Mouse (Mus musculus): ENCODE measurements around the gene Atp2b1. TPM values are rescaled to one million over a fixed set of nuclear protein-coding genes. Genes with fewer than 3 reads are reported as not detected.

Atp2b1 gene
- polyA plus RNA-seq (2012; fragmentation: generic; extraction: Trizol), result 18.2 TPM
- long read RNA-seq, experiment 1, full-length matches to known transcripts, result 1 of 38 reads
- long read RNA-seq, experiment 1, partial matches to known transcripts, result 14 of 38 reads
- long read RNA-seq, experiment 1, other reads (novel, unspliced or antisense), result 23 of 38 reads
- long read RNA-seq, experiment 2, full-length matches to known transcripts, result 22 of 190 reads
- long read RNA-seq, experiment 2, partial matches to known transcripts, result 67 of 190 reads
- long read RNA-seq, experiment 2, other reads (novel, unspliced or antisense), result 101 of 190 reads

GRCm38 (mm10) chr10:98913961-98914809 lies at the start of gene Atp2b1:
Gene Atp2b1 (plus strand): TSS chr10:98914406.
- TF ChIP-seq CTCF (IDR thresholded peaks at IDR 0.05; ENCODE audit: control insufficient read depth, insufficient read depth, insufficient read length) (no peak), MYOD1 (IDR thresholded peaks at IDR 0.05; ENCODE audit: control insufficient read depth, insufficient read length, low read depth) (no peak), FOSL1 (IDR thresholded peaks at IDR 0.05; ENCODE audit: insufficient read depth, low read length, poor library complexity, severe bottlenecking) (no peak), USF1 (IDR thresholded peaks at IDR 0.05; ENCODE audit: low read depth) (peak; percentile 59), MYOG (IDR thresholded peaks at IDR 0.05; ENCODE audit: control insufficient read depth, extremely low read depth, insufficient read length) (no peak), CEBPB (IDR thresholded peaks at IDR 0.05; ENCODE audit: low read depth) (no peak), MAX (IDR thresholded peaks at IDR 0.05) (peak; percentile 61)
- Histone ChIP-seq H3K79me2 (ENCODE audit: control insufficient read depth, insufficient read depth) (peaks cover 42% of the 10 kb centered on the region), H3K79me3 (ENCODE audit: low read depth) (peaks cover 41% of the 10 kb centered on the region), H3ac (ENCODE audit: control insufficient read depth, insufficient read length, low read depth) (peak within 1 kb of the TSS; percentile 97), H3K36me3 (ENCODE audit: control insufficient read depth, insufficient read depth) (no peaks in the 10 kb centered on the region), H3K27me3 (ENCODE audit: control insufficient read depth, insufficient read depth, insufficient read length) (no peaks in the 10 kb centered on the region), H3K4me3 (ENCODE audit: insufficient read depth, poor library complexity, severe bottlenecking) (peak within 1 kb of the TSS; percentile 84)

- Histone ChIP-seq H3K4me3 (ENCODE audit: insufficient read depth, poor library complexity, severe bottlenecking) (no peak overlapping the region), H3K79me3 (ENCODE audit: low read depth) (no peaks in the 10 kb centered on the region), H3K27me3 (ENCODE audit: control insufficient read depth, insufficient read depth, insufficient read length) (no peaks in the 10 kb centered on the region), H3K36me3 (ENCODE audit: control insufficient read depth, insufficient read depth) (no peaks in the 10 kb centered on the region), H3ac (ENCODE audit: control insufficient read depth, insufficient read length, low read depth) (no peak overlapping the region), H3K79me2 (ENCODE audit: control insufficient read depth, insufficient read depth) (no peaks in the 10 kb centered on the region)
- TF ChIP-seq CEBPB (IDR thresholded peaks at IDR 0.05; ENCODE audit: low read depth) (no peak), USF1 (IDR thresholded peaks at IDR 0.05; ENCODE audit: low read depth) (no peak), MYOD1 (IDR thresholded peaks at IDR 0.05; ENCODE audit: control insufficient read depth, insufficient read length, low read depth) (no peak), MAX (IDR thresholded peaks at IDR 0.05) (no peak), MYOG (IDR thresholded peaks at IDR 0.05; ENCODE audit: control insufficient read depth, extremely low read depth, insufficient read length) (no peak), CTCF (IDR thresholded peaks at IDR 0.05; ENCODE audit: control insufficient read depth, insufficient read depth, insufficient read length) (no peak), FOSL1 (IDR thresholded peaks at IDR 0.05; ENCODE audit: insufficient read depth, low read length, poor library complexity, severe bottlenecking) (no peak)
Observed at GRCm38 (mm10) chr10:98864851-98865250, 49.4 kb upstream of the Atp2b1 start.

- TF ChIP-seq MYOD1 (IDR thresholded peaks at IDR 0.05; ENCODE audit: control insufficient read depth, insufficient read length, low read depth) (no peak), CEBPB (IDR thresholded peaks at IDR 0.05; ENCODE audit: low read depth) (no peak), USF1 (IDR thresholded peaks at IDR 0.05; ENCODE audit: low read depth) (no peak), MYOG (IDR thresholded peaks at IDR 0.05; ENCODE audit: control insufficient read depth, extremely low read depth, insufficient read length) (no peak), FOSL1 (IDR thresholded peaks at IDR 0.05; ENCODE audit: insufficient read depth, low read length, poor library complexity, severe bottlenecking) (no peak), MAX (IDR thresholded peaks at IDR 0.05) (no peak), CTCF (IDR thresholded peaks at IDR 0.05; ENCODE audit: control insufficient read depth, insufficient read depth, insufficient read length) (no peak)
- no peak overlapping the region for H3ac ChIP-seq (ENCODE audit: control insufficient read depth, insufficient read length, low read depth)
- no peaks in the 10 kb centered on the region for H3K36me3 ChIP-seq (ENCODE audit: control insufficient read depth, insufficient read depth)
- no peaks in the 10 kb centered on the region for H3K27me3 ChIP-seq (ENCODE audit: control insufficient read depth, insufficient read depth, insufficient read length)
- no peaks in the 10 kb centered on the region for H3K79me2 ChIP-seq (ENCODE audit: control insufficient read depth, insufficient read depth)
- H3K79me3 ChIP-seq (ENCODE audit: low read depth), result no peaks in the 10 kb centered on the region
- no peak overlapping the region for H3K4me3 ChIP-seq (ENCODE audit: insufficient read depth, poor library complexity, severe bottlenecking)
Observed at GRCm38 (mm10) chr10:98866836-98867370, 47.3 kb upstream of the Atp2b1 start.

GRCm38 (mm10) chr10:98868351-98868908 lies 45.8 kb upstream of the Atp2b1 start:
- Histone ChIP-seq H3K79me3 (ENCODE audit: low read depth) (no peaks in the 10 kb centered on the region), H3ac (ENCODE audit: control insufficient read depth, insufficient read length, low read depth) (no peak overlapping the region), H3K79me2 (ENCODE audit: control insufficient read depth, insufficient read depth) (no peaks in the 10 kb centered on the region), H3K27me3 (ENCODE audit: control insufficient read depth, insufficient read depth, insufficient read length) (no peaks in the 10 kb centered on the region), H3K36me3 (ENCODE audit: control insufficient read depth, insufficient read depth) (no peaks in the 10 kb centered on the region), H3K4me3 (ENCODE audit: insufficient read depth, poor library complexity, severe bottlenecking) (no peak overlapping the region)
- TF ChIP-seq USF1 (IDR thresholded peaks at IDR 0.05; ENCODE audit: low read depth) (no peak), MAX (IDR thresholded peaks at IDR 0.05) (no peak), CTCF (IDR thresholded peaks at IDR 0.05; ENCODE audit: control insufficient read depth, insufficient read depth, insufficient read length) (no peak), FOSL1 (IDR thresholded peaks at IDR 0.05; ENCODE audit: insufficient read depth, low read length, poor library complexity, severe bottlenecking) (no peak), CEBPB (IDR thresholded peaks at IDR 0.05; ENCODE audit: low read depth) (no peak), MYOD1 (IDR thresholded peaks at IDR 0.05; ENCODE audit: control insufficient read depth, insufficient read length, low read depth) (no peak), MYOG (IDR thresholded peaks at IDR 0.05; ENCODE audit: control insufficient read depth, extremely low read depth, insufficient read length) (no peak)

GRCm38 (mm10) chr10:98877855-98878254 lies 36.4 kb upstream of the Atp2b1 start:
- TF ChIP-seq CEBPB (IDR thresholded peaks at IDR 0.05; ENCODE audit: low read depth) (no peak), USF1 (IDR thresholded peaks at IDR 0.05; ENCODE audit: low read depth) (no peak), MYOG (IDR thresholded peaks at IDR 0.05; ENCODE audit: control insufficient read depth, extremely low read depth, insufficient read length) (no peak), MYOD1 (IDR thresholded peaks at IDR 0.05; ENCODE audit: control insufficient read depth, insufficient read length, low read depth) (no peak), CTCF (IDR thresholded peaks at IDR 0.05; ENCODE audit: control insufficient read depth, insufficient read depth, insufficient read length) (no peak), FOSL1 (IDR thresholded peaks at IDR 0.05; ENCODE audit: insufficient read depth, low read length, poor library complexity, severe bottlenecking) (no peak), MAX (IDR thresholded peaks at IDR 0.05) (no peak)
- Histone ChIP-seq H3K79me2 (ENCODE audit: control insufficient read depth, insufficient read depth) (no peaks in the 10 kb centered on the region), H3K79me3 (ENCODE audit: low read depth) (no peaks in the 10 kb centered on the region), H3K27me3 (ENCODE audit: control insufficient read depth, insufficient read depth, insufficient read length) (no peaks in the 10 kb centered on the region), H3K4me3 (ENCODE audit: insufficient read depth, poor library complexity, severe bottlenecking) (no peak overlapping the region), H3ac (ENCODE audit: control insufficient read depth, insufficient read length, low read depth) (no peak overlapping the region), H3K36me3 (ENCODE audit: control insufficient read depth, insufficient read depth) (no peaks in the 10 kb centered on the region)
